ENCODE assay signal across 23 mouse cellular contexts in the genomic region with DNA sequence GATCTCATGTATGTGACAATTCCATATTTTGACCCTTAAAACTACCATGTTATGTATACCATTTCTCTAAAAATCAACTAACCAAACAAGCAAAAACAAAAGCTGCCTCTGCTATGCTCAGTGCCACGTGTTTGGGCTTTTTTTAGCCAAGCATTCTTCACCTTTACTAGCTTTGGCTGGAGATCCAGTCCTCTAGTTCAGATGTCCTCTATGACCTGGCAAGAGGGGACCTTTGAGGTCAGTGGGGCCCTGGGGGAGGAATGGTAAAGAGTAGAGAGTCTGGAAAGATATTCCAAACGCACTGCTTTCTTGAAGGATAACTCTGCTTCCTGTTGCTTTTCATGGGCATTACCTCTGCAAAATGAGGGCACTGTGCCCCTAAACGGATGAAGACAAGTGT.
DNase-seq lines count a peak whose midpoint lies in the region; ATAC-seq and TF ChIP-seq lines count a peak whose summit lies in the region.
"Had no signal": no experiment of that assay in that cellular context is flagged by ENCODE, and none has a peak within 500 bp of the region (broad histone marks: within the 10 kb centered on the region; RNA-seq: fewer than 3 reads in every experiment).

No protein-coding gene starts in this region.

- H3K4me3 ChIP-seq in heart, embryonic 13.5 days, result no peak overlapping the region
- H3K4me3 ChIP-seq in lung, postnatal 0 days (ENCODE audit: low read depth, low read length), result no peak overlapping the region
- no peak overlapping the region for H3K4me3 ChIP-seq in midbrain, embryonic 16.5 days (ENCODE audit: low read depth, low read length)
- H3K4me3 ChIP-seq: embryonic facial prominence, embryonic 15.5 days; megakaryocyte, embryonic 14.5 days; myocyte had no signal

- TF ChIP-seq EP300 in lung, postnatal 0 days (IDR thresholded peaks at IDR 0.05), result no peak

- peak; percentile 37 for DNase-seq in gastrocnemius, adult 18-20 months (ENCODE audit: low spot score)
- no peak for DNase-seq in gastrocnemius, postnatal 4 days (ENCODE audit: low spot score in 2 of 2)
- DNase-seq in kidney, adult 18-20 months, result peak; percentile 65
- no peak for DNase-seq in kidney, postnatal 10 days
- DNase-seq in kidney, postnatal 14 days, result peak; percentile 44
- no peak for DNase-seq in lung, postnatal 0 days (ENCODE audit: low spot score)
- DNase-seq: cerebellum, adult 2 months; cerebellum, postnatal 36 days; liver; lung, adult 18-20 months; midbrain, embryonic 14.5 days; right cerebral cortex, postnatal 25 days; thymus, postnatal 4 days had no signal

- H3K27ac ChIP-seq in heart, embryonic 13.5 days (replicated peaks), result peak overlapping the region; percentile 58
- H3K27ac ChIP-seq in lung, postnatal 0 days (ENCODE audit: low read length), result no peak overlapping the region
- H3K27ac ChIP-seq in midbrain, embryonic 16.5 days (ENCODE audit: low read length), result no peak overlapping the region
- H3K27ac ChIP-seq: embryonic facial prominence, embryonic 15.5 days; hindbrain, embryonic 14.5 days had no signal

- H3K4me1 ChIP-seq in heart, embryonic 13.5 days, result peaks cover 52% of the 10 kb centered on the region
- peaks cover 4% of the 10 kb centered on the region; the same call in 1 of the 2 replicates for H3K4me1 ChIP-seq in lung, postnatal 0 days (ENCODE audit: insufficient read depth, low read depth, low read length)
- H3K4me1 ChIP-seq in midbrain, embryonic 16.5 days (ENCODE audit: control insufficient read depth, insufficient read depth, low read length), result no peaks in the 10 kb centered on the region
- H3K4me1 ChIP-seq: embryonic facial prominence, embryonic 15.5 days; megakaryocyte, embryonic 14.5 days had no signal

- 39% methylated on average over 3 of the region's 3 CpGs for WGBS in heart, embryonic 13.5 days
- 55% methylated on average over 3 of the region's 3 CpGs for WGBS in lung, postnatal 0 days
- 77% methylated on average over 3 of the region's 3 CpGs for WGBS in midbrain, embryonic 16.5 days

- no peak overlapping the region for H3K4me2 ChIP-seq in heart, embryonic 13.5 days
- no peak overlapping the region for H3K4me2 ChIP-seq in lung, postnatal 0 days (replicated peaks; ENCODE audit: low read depth, low read length)
- no peak overlapping the region for H3K4me2 ChIP-seq in midbrain, embryonic 16.5 days (ENCODE audit: low read length)
- H3K4me2 ChIP-seq: embryonic facial prominence, embryonic 15.5 days; hindbrain, embryonic 14.5 days had no signal

- ATAC-seq in heart, embryonic 13.5 days (ENCODE audit: extremely low read depth, insufficient number of reproducible peaks, low FRiP score, low TSS enrichment), result no peak
- no peak for ATAC-seq in lung, postnatal 0 days
- ATAC-seq in midbrain, embryonic 16.5 days, result no peak
- ATAC-seq: activated CD4-positive, CD25-positive, alpha-beta regulatory T cell, adult 4 months; forebrain, embryonic 16.5 days; intestine, embryonic 16.5 days had no signal

- H3K9me3 ChIP-seq in heart, embryonic 13.5 days, result no peaks in the 10 kb centered on the region
- H3K9me3 ChIP-seq in lung, postnatal 0 days (ENCODE audit: low read length), result no peaks in the 10 kb centered on the region
- H3K9me3 ChIP-seq in midbrain, embryonic 16.5 days (replicated peaks; ENCODE audit: control insufficient read depth, low read length, poor library complexity, severe bottlenecking), result no peaks in the 10 kb centered on the region
- H3K9me3 ChIP-seq: embryonic facial prominence, embryonic 15.5 days; G1E; megakaryocyte, embryonic 14.5 days had no signal

- TF ChIP-seq CTCF in lung, postnatal 0 days (IDR thresholded peaks at IDR 0.05), result no peak

- H3K36me3 ChIP-seq in heart, embryonic 13.5 days, result peaks cover 8% of the 10 kb centered on the region; the same call in 1 of the 2 replicates
- H3K36me3 ChIP-seq in lung, postnatal 0 days (ENCODE audit: insufficient read depth, low read length), result no peaks in the 10 kb centered on the region
- H3K36me3 ChIP-seq in midbrain, embryonic 16.5 days (ENCODE audit: control insufficient read depth, insufficient read depth, low read length), result no peaks in the 10 kb centered on the region
- H3K36me3 ChIP-seq: embryonic facial prominence, embryonic 15.5 days; G1E had no signal

- no peak overlapping the region for H3K9ac ChIP-seq in heart, embryonic 13.5 days
- no peak overlapping the region for H3K9ac ChIP-seq in lung, postnatal 0 days (replicated peaks; ENCODE audit: low read depth)
- H3K9ac ChIP-seq in midbrain, embryonic 16.5 days (ENCODE audit: low read depth, low read length), result no peak overlapping the region
- H3K9ac ChIP-seq: embryonic facial prominence, embryonic 15.5 days; hindbrain, embryonic 14.5 days had no signal

- H3K27me3 ChIP-seq in heart, embryonic 13.5 days (replicated peaks), result no peaks in the 10 kb centered on the region
- H3K27me3 ChIP-seq in lung, postnatal 0 days (replicated peaks; ENCODE audit: insufficient read depth, low read length), result no peaks in the 10 kb centered on the region
- no peaks in the 10 kb centered on the region for H3K27me3 ChIP-seq in midbrain, embryonic 16.5 days (ENCODE audit: control insufficient read depth, insufficient read depth, low read depth, low read length)
- H3K27me3 ChIP-seq: embryonic facial prominence, embryonic 15.5 days; megakaryocyte, embryonic 14.5 days had no signal

Comparison
In these comparisons a context has a peak if more than half of its experiments do, and no peak if none do; other contexts are left out.
1. DNase-seq: peak in gastrocnemius, adult 18-20 months (single experiment), kidney, adult 18-20 months (single experiment) and kidney, postnatal 14 days (single experiment); none in gastrocnemius, postnatal 4 days (0 of 2), kidney, postnatal 10 days (single experiment) and lung, postnatal 0 days (single experiment).